Mouse (Mus musculus) forebrain, embryonic 11.5 days (tissue): Measurements from ENCODE around the gene Gna15. TPM values are rescaled to one million over a fixed set of nuclear protein-coding genes. Genes with fewer than 3 reads are reported as not detected.

Source experiments
- ATAC-seq: fragments of 200-750 bp; cut with Nextera tagmentation; replicated peaks from 2 replicates; pipeline ENCODE4 v1.8.0; 2017; ENCODE audit warnings: moderate TSS enrichment; ENCODE audit not compliant: low FRiP score
- DNase-seq: peaks from one replicate; pipeline ENCODE4 v3.0.0-alpha.2; 2017; ENCODE audit warnings: low spot score
- H3K27ac ChIP-seq: fragments of 300-500 bp; sonication (generic); 2 replicates; pipeline ENCODE4 v1.5.1; 2014; ENCODE audit warnings: low read depth, low read length
- H3K27me3 ChIP-seq: fragments of 300-500 bp; sonication (generic); 2 replicates; pipeline ENCODE4 v1.6.1; 2014; ENCODE audit warnings: mild to moderate bottlenecking, low read length, mixed read lengths; ENCODE audit not compliant: control insufficient read depth, insufficient read depth
- H3K36me3 ChIP-seq: fragments of 300-500 bp; sonication (generic); 2 replicates; pipeline ENCODE4 v1.6.1; 2014; ENCODE audit warnings: mild to moderate bottlenecking, low read length, moderate library complexity, mixed read lengths; ENCODE audit not compliant: control insufficient read depth, insufficient read depth
- H3K4me1 ChIP-seq: fragments of 300-500 bp; sonication (generic); replicated peaks from 2 replicates; pipeline ENCODE4 v1.6.1; 2014; ENCODE audit warnings: low read length, mixed read lengths; ENCODE audit not compliant: control insufficient read depth, insufficient read depth
- H3K4me2 ChIP-seq: fragments of 300-500 bp; sonication (generic); 2 replicates; pipeline ENCODE4 v1.6.1; 2014; ENCODE audit warnings: low read depth, mild to moderate bottlenecking, low read length, moderate library complexity, mixed read lengths; ENCODE audit not compliant: severe bottlenecking
- H3K4me3 ChIP-seq: fragments of 300-500 bp; sonication (generic); 2 replicates; pipeline ENCODE4 v1.5.1; 2014; ENCODE audit warnings: low read depth, low read length
- H3K9ac ChIP-seq: fragments of 300-500 bp; sonication (generic); 2 replicates; pipeline ENCODE4 v1.6.1; 2014; ENCODE audit warnings: low read length
- H3K9me3 ChIP-seq: fragments of 300-500 bp; sonication (generic); 2 replicates; pipeline ENCODE4 v1.6.1; 2016; ENCODE audit warnings: low read length, mixed read lengths; ENCODE audit not compliant: control insufficient read depth
- WGBS: fragments of 180-500 bp; shearing (Covaris S2); extraction: QIAGEN DNeasy Blood & Tissue Kit; methylation state at CpG from one replicate; pipeline ENCODE4 v1.1.7; 2014; 5-methylcytosine and 5-hydroxymethylcytosine counted together
- polyA plus RNA-seq: library from polyadenylated mRNA; unstranded; fragments of >200 nt; fragmentation: Nextera tagmentation; extraction: Ambion mirVana; gene quantifications from 2 replicates; pipeline ENCODE4 v1.2.1, GENCODE M21; 2014

Gene Gna15
- polyA plus RNA-seq, 1 experiment from 2014 or later, result 0.68 TPM

GRCm38 (mm10) chr10:81523142-81523541 is 883 bp downstream of the Gna15 start:
- no peak overlapping the region for H3K4me2 ChIP-seq
- no peaks in the 10 kb centered on the region for H3K36me3 ChIP-seq
- 79% methylated on average over 6 of the region's 6 CpGs for WGBS
- ATAC-seq, result no peak
- H3K4me1 ChIP-seq, result no peaks in the 10 kb centered on the region
- H3K9me3 ChIP-seq, result no peaks in the 10 kb centered on the region
- no peak overlapping the region for H3K9ac ChIP-seq
- DNase-seq, result no peak
- no peaks in the 10 kb centered on the region; the same call in 1 of the 2 replicates for H3K27me3 ChIP-seq
- H3K27ac ChIP-seq, result no peak overlapping the region
- no peak overlapping the region for H3K4me3 ChIP-seq

GRCm38 (mm10) chr10:81519978-81520365 is 4.1 kb downstream of the Gna15 start:
- Histone ChIP-seq H3K36me3 (no peaks in the 10 kb centered on the region), H3K27me3 (no peaks in the 10 kb centered on the region; the same call in 1 of the 2 replicates), H3K4me1 (no peaks in the 10 kb centered on the region), H3K27ac (no peak overlapping the region), H3K9ac (no peak overlapping the region), H3K9me3 (no peaks in the 10 kb centered on the region), H3K4me2 (no peak overlapping the region), H3K4me3 (no peak overlapping the region)
- ATAC-seq (no peak), DNase-seq (no peak)
- WGBS, result 79% methylated on average over 3 of the region's 3 CpGs

- 88% methylated on average over 6 of the region's 6 CpGs for whole genome bisulfite sequencing
- no peak overlapping the region for H3K4me3 ChIP-seq
These were observed 4.6 kb downstream of the Gna15 start for GRCm38 (mm10) chr10:81519227-81519977.

GRCm38 (mm10) chr10:81518546-81518945 is 5.5 kb downstream of the Gna15 start:
- Histone ChIP-seq H3K27ac (no peak overlapping the region), H3K27me3 (no peaks in the 10 kb centered on the region; the same call in 1 of the 2 replicates), H3K9me3 (no peaks in the 10 kb centered on the region; the same call in 1 of the 2 replicates), H3K36me3 (no peaks in the 10 kb centered on the region), H3K9ac (no peak overlapping the region), H3K4me2 (no peak overlapping the region), H3K4me3 (no peak overlapping the region), H3K4me1 (no peaks in the 10 kb centered on the region)
- no peak for ATAC-seq
- DNase-seq, result peak; percentile 79
- WGBS, result 16% methylated on average over 4 of the region's 4 CpGs

More at GRCm38 (mm10) chr10:81519227-81519977, 4.6 kb downstream of the Gna15 start:
- DNase-seq, result no peak
- no peaks in the 10 kb centered on the region for H3K4me1 ChIP-seq
- no peaks in the 10 kb centered on the region; the same call in 1 of the 2 replicates for H3K27me3 ChIP-seq
- ATAC-seq, result no peak
- no peak overlapping the region for H3K27ac ChIP-seq
- H3K9me3 ChIP-seq, result no peaks in the 10 kb centered on the region
- H3K9ac ChIP-seq, result no peak overlapping the region
- no peaks in the 10 kb centered on the region for H3K36me3 ChIP-seq
- H3K4me2 ChIP-seq, result no peak overlapping the region

- Histone ChIP-seq H3K9ac (no peak overlapping the region), H3K27ac (no peak overlapping the region), H3K4me3 (no peak overlapping the region), H3K4me2 (no peak overlapping the region), H3K9me3 (no peaks in the 10 kb centered on the region; the same call in 1 of the 2 replicates), H3K36me3 (no peaks in the 10 kb centered on the region), H3K27me3 (no peaks in the 10 kb centered on the region; the same call in 1 of the 2 replicates), H3K4me1 (no peaks in the 10 kb centered on the region)
- WGBS, result 78% methylated on average over 8 of the region's 8 CpGs
- ATAC-seq, result no peak
- no peak for DNase-seq
These were observed 6.8 kb downstream of the Gna15 start for GRCm38 (mm10) chr10:81517227-81517626.

- WGBS, result 85% methylated on average over 5 of the region's 5 CpGs
- H3K4me3 ChIP-seq, result no peak overlapping the region
- H3K4me2 ChIP-seq, result no peak overlapping the region
- ATAC-seq (no peak), DNase-seq (no peak)
- H3K36me3 ChIP-seq, result no peaks in the 10 kb centered on the region
- no peak overlapping the region for H3K27ac ChIP-seq
- H3K9ac ChIP-seq, result no peak overlapping the region
- H3K4me1 ChIP-seq, result no peaks in the 10 kb centered on the region
- H3K9me3 ChIP-seq, result no peaks in the 10 kb centered on the region; the same call in 1 of the 2 replicates
- no peaks in the 10 kb centered on the region for H3K27me3 ChIP-seq
These were observed 10.2 kb downstream of the Gna15 start for GRCm38 (mm10) chr10:81513798-81514197.

- H3K4me3 ChIP-seq, result no peak overlapping the region
- ATAC-seq (no peak), DNase-seq (no peak)
- H3K27me3 ChIP-seq, result no peaks in the 10 kb centered on the region
- no peaks in the 10 kb centered on the region for H3K4me1 ChIP-seq
- WGBS, result 85% methylated on average over 14 of the region's 14 CpGs
- no peaks in the 10 kb centered on the region for H3K36me3 ChIP-seq
- H3K4me2 ChIP-seq, result no peak overlapping the region
- H3K9ac ChIP-seq, result no peak overlapping the region
- no peaks in the 10 kb centered on the region; the same call in 1 of the 2 replicates for H3K9me3 ChIP-seq
- no peak overlapping the region for H3K27ac ChIP-seq
These were observed 13.7 kb downstream of the Gna15 start for GRCm38 (mm10) chr10:81510246-81510810.

GRCm38 (mm10) chr10:81507691-81508489 is 16.1 kb downstream of the Gna15 start:
- Histone ChIP-seq H3K9ac (no peak overlapping the region), H3K36me3 (no peaks in the 10 kb centered on the region), H3K4me2 (no peak overlapping the region), H3K27ac (no peak overlapping the region), H3K27me3 (no peaks in the 10 kb centered on the region; the same call in 1 of the 2 replicates), H3K4me1 (no peaks in the 10 kb centered on the region), H3K9me3 (no peaks in the 10 kb centered on the region), H3K4me3 (no peak overlapping the region)
- no peak for DNase-seq
- no peak for ATAC-seq
- WGBS, result 83% methylated on average over 13 of the region's 13 CpGs
